Mouse (Mus musculus) frontal cortex, adult (tissue): ENCODE results near the gene Rpl13a.
"Not testable (repeated sequence)": the region's sequence is repeated elsewhere in the genome, so short reads cannot be mapped to it uniquely, and the experiment has no call there.

Experiments
- ATAC-seq: cut with Nextera tagmentation; 2 replicates; pipeline ENCODE4 v1.9.2; 2017; ENCODE audit warnings: mild to moderate bottlenecking, moderate library complexity, mixed read lengths; ENCODE audit not compliant: low TSS enrichment

Rpl13a gene

DNA sequence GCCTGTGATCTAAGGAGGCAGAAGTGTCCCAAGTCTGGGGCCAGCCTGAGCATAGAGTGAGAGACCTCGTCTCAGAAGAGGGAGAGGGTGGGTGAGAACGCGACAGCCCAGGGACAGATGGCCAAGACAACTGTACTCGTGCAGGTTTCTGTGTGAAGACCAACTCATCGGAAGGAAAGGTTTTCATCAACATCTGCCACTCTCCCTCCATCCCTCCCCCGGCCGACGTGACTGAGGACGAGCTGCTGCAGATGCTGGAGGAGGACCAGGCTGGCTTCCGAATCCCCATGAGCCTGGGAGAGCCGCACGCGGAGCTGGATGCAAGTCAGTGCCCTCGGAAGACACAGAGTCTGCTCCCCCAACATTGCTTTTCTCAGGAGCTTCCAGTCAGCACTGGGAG, 28.9 kb upstream of the Rpl13a start:
- no peak for ATAC-seq

DNA sequence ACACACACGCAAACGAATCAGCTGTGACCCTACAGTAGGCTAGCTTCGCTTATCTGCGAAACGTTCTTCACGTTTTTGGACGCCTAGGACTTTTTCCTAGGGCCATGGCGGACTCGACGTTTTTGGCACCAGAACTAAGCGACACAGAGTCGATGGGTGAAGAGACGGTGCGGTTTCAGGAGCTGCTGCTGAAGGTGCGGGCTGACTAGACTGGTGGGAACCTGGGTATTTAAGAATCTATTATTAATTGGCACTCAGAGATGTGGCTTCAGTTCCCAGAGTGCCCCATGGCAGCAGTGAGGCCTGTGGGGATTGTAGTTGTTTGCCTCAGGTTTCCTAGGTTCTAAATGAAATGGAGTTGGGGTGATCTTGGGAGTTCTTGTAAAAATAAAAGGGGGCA, 27.6 kb upstream of the Rpl13a start:
- ATAC-seq = no peak

DNA sequence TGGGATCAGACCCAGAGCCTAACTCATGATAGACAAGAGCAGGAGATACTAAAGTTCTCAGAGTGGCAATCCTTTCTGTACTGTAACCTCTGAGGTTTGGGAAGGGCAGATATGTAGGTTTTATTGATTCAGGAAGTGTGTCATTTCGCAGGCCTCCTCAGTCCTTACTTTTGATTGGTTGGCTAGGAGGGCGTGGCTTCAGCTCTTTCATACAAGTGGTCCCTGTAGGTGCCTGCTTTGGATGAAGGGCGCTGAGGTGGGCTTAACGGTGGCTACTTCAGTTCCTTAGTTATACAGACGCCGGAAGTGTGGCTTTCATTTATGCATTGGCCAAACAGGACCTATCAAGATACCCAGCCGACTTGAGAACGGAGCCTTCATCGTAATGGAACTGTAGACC, 27.0 kb upstream of the Rpl13a start:
- no peak for ATAC-seq

DNA sequence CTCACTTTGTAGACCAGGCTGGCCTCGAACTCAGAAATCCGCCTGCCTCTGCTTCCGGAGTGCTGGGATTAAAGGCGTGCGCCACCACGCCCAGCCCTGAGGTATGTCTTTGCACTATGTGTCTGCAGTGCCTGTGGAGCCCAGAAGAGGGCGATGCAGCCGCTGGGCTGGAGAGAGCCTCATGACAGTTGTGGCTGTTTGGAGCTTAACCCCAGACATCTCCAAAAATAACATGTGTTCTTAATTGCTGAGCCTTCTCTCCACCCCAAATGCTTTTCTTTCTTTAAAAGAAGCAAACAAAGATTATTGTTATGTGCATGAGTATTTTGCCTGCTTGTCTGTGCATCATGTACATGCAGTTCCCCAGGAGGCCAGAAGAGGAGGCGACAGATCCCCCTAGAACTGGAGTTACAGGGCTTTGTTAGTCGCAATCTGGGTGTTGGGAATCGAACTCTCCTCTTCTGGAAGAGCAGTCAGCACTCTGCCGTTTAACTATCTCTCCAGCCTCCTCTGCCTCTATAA, 26.5 kb upstream of the Rpl13a start:
- ATAC-seq = no peak

DNA sequence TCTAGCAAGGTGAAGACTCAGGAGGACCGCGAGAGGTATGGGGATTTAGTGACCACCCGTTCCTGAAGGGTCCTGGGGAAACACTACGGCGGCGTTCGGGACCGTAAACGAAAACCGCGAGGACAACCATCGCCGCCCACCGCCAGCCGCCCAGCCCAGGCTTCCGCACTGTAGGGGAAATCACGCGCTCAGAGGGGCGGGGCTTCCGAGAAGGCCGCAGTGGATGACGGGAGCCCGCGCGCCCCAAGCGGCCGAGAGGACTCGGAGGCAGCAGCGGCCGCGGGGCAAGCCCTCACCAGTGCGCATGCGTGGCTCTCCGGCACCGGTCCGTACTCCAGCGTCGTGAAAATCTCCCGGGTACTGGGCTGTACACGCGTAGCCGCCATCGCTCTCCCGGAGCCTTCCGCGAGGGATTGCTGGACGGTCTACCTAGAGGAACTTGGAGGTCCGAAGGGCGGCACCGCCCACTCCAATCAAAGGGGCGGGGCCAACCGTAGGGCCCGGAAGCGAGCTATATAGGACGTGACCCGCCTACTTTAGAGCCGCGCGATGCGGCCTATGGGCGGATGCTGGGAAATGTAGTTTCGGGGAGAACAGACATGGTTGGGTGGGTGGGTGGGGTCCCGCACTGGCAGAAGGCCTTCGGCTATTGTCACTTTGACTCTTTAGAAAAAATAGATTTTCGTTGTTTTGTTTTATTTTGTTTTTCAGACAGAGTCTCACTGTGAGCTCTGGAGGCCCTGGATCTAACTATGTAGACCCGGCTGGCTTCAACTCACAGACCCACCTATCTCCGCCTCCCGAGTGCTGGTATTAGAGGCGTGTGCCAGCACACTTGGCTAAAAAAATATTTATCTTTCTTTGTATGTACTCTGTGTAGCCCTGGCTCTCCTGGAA, 25.8 kb upstream of the Rpl13a start, which contains the start of the genes Pih1d1 and Aldh16a1:
Gene Pih1d1, plus strand, starts transcription at position 208 of the 897 bp plus-strand sequence.
Gene Aldh16a1, minus strand, starts transcription at position 489 of the 897 bp plus-strand sequence.
- peak; percentile 91 for ATAC-seq

DNA sequence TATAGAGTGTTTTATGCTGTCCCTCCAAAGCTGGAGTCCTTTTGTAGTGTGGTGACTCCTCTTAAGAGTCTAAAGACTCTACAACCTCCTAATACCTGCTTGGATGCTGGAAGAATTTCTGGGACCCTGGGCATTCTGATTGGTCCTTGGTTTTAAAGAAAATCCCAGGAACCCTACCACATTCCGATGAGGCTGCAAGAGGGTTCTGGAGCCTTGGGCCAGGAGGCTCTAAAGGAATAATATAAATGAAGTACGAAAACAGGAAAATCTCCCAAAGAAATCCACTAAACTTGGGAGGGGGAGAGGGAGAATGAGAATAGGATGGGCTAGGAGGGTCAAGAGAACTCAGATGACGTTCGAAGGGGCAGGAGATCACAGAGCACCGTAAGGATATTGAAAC, 25.0 kb upstream of the Rpl13a start:
- ATAC-seq = no peak

DNA sequence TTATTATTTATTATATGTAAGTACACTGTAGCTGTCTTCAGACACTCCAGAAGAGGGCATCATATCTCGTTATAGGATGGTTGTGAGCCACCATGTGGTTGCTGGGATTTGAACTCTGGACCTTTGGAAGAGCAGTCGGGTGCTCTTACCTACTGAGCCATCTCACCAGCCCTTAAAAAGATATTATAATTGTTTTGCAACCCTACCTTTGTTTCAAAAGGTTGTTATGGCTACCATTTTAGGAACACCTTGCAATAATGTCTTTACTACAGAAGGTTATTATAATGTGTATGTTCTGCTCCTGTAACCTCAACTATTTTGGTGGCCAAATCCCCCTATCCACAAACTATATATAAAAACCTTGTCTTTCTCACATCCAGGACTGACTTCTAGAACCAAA, 24.5 kb upstream of the Rpl13a start:
- ATAC-seq = not testable (repeated sequence)

DNA sequence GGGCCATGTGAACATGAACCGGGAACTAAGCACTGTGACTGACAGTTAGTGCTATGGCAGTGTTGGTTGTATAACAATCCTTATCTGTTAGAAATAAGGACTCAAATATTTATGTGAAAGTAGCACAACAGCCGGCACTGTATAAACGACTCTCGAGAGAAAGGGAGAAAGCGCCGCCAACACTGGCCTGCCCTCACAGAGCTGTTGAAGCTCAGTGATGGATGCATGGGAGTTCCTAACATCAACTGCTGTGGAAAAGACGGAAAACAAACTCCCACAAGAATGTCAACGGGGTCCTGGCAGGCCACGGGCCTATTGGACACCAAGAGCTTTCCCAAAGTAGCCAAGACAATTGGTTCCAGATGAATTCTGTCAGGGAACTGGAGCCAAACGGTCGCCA, 22.7 kb upstream of the Rpl13a start:
- ATAC-seq = no peak

DNA sequence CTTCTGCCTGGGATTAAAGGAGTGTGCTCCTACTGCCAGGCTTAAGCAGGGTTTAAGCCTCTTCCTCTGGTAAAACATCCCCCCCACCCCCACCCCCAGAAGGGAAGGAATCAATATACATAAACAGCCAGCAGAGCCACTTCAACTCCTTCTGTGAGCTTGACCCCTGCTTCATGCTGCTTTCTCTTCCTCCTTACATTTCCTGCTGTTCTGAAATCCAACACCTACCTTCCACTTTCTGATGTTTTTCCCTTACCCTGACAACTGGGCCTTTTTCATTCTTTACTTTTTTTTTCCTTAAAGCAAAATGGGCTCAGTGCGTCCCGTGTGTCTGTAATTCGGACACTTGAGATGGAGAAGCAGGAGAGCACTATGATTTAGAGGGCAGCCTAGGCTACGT, 21.8 kb upstream of the Rpl13a start:
- no peak for ATAC-seq

DNA sequence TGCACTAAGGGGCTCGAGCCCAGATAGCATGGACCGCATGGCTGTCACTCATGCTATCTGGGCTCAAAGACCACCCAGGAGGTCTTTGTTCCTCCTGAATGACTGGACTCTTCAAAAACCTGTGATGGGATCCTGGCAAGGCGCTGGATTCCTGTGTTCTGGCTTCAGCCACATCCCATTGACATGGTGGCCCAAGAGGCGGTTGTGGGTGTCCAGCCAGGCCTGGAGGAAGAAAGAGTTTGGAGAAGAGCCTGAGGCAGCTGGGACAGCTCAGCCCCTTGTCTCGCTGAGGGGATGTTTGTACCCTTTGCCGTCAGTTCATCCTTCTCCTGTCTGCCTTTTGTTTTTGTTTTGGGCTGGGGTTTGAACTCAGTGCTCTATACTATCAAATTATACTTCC, 21.0 kb upstream of the Rpl13a start:
- no peak for ATAC-seq

DNA sequence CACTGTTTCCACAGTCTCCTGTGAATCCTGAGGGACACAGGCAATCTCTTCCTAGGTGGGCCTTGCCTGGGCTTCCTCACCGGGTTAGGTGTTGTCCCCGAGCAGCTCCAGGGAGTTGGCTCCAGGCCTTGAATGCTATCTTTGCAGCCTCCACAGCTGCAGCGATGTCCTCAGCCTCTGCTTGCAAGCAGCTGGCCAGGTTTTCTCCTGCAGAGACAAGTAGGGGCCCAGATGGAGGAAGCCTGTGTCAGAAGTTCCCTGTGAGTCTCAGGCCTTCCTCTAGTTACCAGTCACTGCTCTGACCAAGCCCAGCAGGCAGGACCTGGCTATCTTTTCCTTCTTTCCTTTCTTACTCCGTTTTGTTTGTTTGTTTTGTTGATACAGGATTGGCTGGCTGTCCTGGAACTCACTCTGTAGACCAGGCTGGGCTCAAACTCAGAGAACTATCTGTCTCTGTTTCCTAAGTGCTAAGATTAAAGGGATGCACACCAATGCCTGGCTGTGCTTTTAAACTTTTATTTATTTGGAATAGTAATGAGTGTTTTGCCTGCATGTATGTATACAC, 20.1 kb upstream of the Rpl13a start:
- ATAC-seq = no peak

DNA sequence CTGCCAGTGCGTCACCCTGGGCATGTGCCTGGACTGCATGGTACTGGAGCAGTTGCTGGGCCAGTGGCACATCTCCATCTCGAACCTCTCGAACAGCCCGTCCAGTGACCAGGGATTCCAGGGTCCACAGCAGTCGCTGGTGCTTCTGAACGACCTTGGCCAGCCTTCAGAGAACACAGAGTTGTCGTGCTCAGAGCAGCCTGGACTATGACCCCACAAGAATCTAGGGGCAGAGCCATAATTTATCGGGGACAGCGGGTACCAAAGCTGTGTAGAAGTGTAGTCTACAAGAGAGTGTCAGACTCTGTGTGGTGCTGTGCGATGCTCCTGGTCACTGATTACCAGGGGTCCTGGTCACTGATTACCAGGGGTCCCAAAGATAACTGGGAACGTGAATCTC, 19.3 kb upstream of the Rpl13a start:
- no peak for ATAC-seq

DNA sequence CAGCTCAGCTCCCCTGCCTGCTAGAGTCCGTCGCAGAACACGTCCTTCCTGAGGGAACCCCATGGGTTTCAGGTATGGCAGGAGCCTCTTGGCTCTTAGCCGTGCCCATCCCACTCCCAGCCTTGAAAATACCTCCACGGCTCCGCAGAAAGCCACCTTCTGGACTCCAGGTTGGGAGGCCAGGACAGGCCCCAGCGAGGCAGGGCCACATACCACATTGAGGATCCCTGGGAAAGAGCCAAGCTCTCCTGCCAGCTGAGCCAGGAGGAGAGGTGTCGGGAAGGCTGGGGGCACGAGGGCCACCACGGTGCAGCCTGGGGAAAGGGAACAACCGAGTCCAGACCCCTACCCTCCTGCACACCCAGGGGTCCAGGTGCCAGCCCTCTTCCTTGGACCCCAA, 18.7 kb upstream of the Rpl13a start:
- no peak for ATAC-seq

DNA sequence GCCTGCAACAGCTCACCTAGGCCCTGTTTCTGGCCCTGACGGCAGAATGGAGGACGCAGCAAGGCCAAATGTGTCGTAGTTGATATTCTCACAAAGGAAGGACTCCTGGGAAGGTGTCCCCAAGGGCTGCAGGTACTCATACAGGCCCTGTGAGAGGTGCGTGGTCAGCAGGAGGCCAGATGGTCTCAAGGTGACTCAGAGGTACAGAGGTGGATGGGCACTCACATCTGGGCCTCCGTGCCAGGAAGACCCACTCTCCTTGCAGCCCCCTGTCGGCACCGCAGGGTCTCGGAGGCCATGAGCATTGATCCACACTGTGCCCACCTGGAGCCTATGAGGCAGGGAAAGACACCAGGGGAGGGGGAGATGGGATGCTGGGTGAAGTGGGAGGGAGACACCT, 16.9 kb upstream of the Rpl13a start:
- no peak for ATAC-seq

DNA sequence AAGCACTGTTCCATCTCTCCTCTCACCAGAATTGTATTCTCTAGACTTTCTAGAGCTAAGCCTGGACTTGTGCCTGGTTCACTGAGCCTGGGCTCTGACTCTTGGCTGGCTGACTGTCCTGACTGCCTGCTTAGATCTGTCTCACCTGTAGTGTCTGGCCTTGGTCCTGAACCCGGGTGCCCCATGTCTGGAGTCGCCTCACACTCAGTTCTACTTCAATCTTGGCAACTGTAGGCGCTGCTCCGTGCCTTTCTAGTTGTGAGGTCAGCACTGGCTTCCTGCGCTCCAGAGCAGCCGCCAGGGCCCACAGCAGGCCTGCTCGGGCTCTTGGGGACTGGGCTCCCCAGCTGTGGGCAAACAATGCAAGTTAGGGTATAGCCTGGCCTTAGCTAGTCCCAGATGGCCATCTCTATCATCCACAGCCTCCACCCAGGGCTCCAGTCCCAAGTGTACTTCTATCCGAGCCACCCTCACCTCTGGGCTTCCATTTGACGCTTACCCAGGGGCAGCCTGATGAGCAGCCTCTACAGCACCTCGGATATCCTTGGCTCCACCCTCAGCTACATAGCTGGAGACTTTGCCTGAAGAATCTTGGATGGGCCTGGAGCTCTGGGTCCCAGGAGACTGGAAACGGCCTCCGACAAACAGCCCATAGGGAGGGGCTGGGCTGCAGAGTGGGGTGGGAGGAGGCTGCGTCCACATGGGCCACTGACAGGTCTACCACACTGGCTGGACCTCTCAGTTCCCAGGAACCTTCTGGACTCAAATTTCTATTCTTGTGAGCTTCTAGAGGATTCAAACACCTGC, 16.0 kb upstream of the Rpl13a start:
- no peak for ATAC-seq

DNA sequence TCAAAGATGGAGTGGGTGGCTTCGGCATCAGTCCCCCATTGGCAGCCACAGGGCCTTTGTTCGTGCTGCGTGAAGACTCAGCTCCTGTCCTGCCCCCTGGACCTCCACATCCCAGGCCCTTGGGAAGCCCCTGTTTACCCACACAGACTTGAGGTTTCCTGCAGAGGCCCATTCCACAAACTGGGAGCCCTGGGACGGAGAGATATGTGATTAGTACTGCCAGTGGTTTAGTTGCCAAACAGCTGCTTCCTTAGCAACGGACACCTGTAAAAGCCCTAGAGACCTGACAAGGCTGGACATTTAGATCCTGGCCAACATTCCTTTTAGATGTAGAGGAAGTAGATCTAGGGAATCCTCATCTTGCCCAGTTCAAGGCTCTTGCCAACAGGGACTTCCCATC, 13.4 kb upstream of the Rpl13a start:
- no peak for ATAC-seq

DNA sequence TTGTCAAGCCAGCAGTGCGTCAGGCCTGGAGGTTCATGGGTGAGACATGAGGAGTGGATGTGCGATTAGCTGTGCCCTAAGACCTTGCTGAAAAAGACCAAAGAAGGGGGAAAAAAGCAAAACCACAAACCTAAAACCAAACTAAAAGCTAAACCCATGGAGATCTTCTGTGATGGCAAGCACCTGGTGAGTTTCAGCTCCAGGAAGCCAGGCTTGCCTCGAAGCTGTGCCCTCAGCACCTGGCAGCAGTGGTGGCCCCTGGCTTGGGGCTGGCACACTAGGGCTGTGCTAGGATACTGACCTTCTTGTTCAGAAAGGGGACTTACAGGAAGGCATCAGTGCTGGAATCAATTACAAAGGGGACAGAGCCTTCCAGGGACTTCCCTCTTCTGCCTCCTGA, 12.8 kb upstream of the Rpl13a start:
- no peak for ATAC-seq

DNA sequence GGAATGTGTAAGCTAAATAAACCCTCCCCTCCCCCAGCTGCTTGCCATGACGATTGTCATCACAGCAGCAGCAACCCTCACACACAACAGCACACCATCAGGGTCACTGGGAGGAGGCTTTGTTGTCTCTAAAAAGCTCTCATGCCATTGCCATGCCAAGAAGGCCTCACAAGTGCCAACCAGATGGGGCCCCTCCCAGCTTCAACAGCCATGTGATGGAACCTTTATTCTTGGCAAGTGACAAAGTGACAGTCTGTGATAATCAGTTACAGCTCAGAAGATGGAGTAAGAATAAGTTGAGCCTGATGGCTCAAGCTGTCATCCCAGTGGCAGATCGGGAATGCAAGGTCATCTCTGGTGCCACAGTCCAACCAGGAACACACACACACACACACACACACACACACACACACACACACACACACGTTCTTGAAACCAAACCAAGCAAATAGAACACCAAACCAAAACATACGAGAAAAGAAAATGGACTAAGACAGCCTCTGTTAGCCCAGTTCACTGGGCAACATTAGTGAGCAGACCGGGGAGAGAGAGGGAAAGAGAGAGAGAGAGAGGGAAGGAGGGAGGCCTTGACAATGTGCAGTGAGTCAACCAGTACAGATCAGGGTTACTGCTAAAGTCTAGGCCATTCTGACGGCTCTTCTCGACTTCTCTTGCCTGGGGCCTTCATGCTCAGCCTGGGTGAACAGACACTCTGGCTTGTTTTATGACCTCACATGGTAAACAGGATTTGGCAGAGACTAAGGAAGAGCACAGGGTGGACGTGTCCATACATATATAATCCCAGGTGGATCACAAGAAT, 11.6 kb upstream of the Rpl13a start:
- no peak for ATAC-seq

DNA sequence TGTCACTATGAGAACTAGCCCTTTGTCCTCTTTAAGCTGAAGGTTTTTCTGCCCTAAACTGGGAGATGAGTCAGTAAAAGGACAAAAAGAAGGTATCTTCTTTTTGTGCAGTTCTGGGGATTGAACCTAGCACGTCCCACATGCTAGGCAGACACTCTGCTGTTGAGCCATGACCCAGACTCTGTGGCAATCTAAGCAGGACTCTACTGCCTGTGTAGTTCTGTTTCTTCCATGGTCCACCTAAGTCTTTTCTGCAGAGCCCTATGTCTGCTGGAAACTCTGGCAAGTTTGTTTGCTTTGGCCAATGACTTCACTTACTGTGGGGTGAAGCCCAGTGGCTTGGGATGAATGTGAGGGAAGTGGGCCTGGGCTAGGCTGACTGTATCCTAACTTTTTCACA, 9.8 kb upstream of the Rpl13a start:
- no peak for ATAC-seq

DNA sequence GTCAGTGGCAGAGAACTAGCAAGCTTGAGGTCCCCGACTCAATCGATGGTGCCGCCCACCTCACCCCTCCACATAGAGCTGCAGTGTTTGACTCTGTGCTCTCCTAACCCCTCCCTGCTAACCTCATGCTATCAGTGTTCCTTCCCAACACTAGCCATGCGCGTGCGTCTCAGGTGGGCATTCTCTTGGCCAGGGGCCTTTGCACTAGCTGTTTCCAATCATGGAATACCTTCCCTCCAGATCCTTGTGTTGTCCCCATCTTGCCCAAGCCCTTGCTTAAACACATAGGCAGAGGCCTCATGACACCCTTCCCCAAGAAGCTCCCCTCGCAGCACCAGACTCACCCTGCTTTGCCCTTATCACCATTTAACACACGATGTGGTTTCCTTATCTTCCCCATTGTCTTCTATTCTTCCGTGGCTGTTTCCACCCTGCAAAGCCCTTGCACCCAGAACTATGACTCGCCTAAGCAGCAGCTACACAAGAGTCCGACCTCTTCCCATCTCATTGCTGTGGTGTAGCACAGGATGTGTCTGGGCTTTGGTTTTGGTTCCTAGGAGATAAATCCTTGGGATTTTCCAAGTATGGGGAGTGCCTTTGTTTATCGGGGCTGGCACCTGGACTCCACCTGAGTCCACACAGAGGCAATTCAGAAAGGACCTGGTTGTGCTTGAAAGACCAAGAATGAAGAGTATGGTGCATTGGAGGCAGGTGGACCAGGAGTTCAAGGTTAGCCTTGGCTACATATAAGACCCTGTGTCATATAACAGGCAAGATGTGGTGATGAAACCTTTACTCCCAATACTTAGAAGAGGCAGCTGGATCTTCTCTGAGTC, 8.8 kb upstream of the Rpl13a start:
- ATAC-seq = no peak
